Mouse (Mus musculus) forebrain, postnatal 0 days (tissue): ENCODE measurements around the gene Gdf15. TPM values are rescaled to one million over a fixed set of nuclear protein-coding genes. Genes with fewer than 3 reads are reported as not detected.

Source experiments
- ATAC-seq: fragments of 200-750 bp; cut with Nextera tagmentation; 2 replicates; pipeline ENCODE4 v1.8.0; 2017; ENCODE audit warnings: mild to moderate bottlenecking, moderate library complexity
- DNase-seq: peaks from one replicate; pipeline ENCODE4 v3.0.0-alpha.2; 2015
- H3K27ac ChIP-seq: fragments of 300-500 bp; sonication (generic); 2 replicates; pipeline ENCODE4 v1.5.1; 2014; ENCODE audit warnings: low read depth, mild to moderate bottlenecking, antibody characterized with exemption, low read length, moderate library complexity, mixed read lengths
- H3K27me3 ChIP-seq: fragments of 300-500 bp; sonication (generic); 2 replicates; pipeline ENCODE4 v1.6.1; 2014; ENCODE audit warnings: mild to moderate bottlenecking, low read length, mixed read lengths; ENCODE audit not compliant: insufficient read depth
- H3K36me3 ChIP-seq: fragments of 300-500 bp; sonication (generic); 2 replicates; pipeline ENCODE4 v1.6.1; 2014; ENCODE audit warnings: mild to moderate bottlenecking, moderate library complexity; ENCODE audit not compliant: insufficient read depth
- H3K4me1 ChIP-seq: fragments of 300-500 bp; sonication (generic); 2 replicates; pipeline ENCODE4 v1.6.1; 2014; ENCODE audit warnings: antibody characterized with exemption; ENCODE audit not compliant: insufficient read depth
- H3K4me2 ChIP-seq: fragments of 300-500 bp; sonication (generic); 2 replicates; pipeline ENCODE4 v1.6.1; 2014; ENCODE audit warnings: low read depth, mild to moderate bottlenecking, moderate library complexity
- H3K4me3 ChIP-seq: fragments of 300-500 bp; sonication (generic); 2 replicates; pipeline ENCODE4 v1.5.1; 2014; ENCODE audit warnings: low read depth, low read length, mixed read lengths
- H3K9ac ChIP-seq: fragments of 300-500 bp; sonication (generic); 2 replicates; pipeline ENCODE4 v1.6.1; 2014; ENCODE audit warnings: mild to moderate bottlenecking
- H3K9me3 ChIP-seq: fragments of 300-500 bp; sonication (generic); 2 replicates; pipeline ENCODE4 v1.6.1; 2016; ENCODE audit warnings: low read length
- CTCF ChIP-seq: sonication (generic); IDR thresholded peaks from 2 replicates; pipeline ENCODE4 v1.5.1; 2016; ENCODE audit warnings: antibody characterized with exemption, control low read depth, low read depth
- WGBS: fragments of 180-500 bp; shearing (Covaris S2); extraction: QIAGEN DNeasy Blood & Tissue Kit; methylation state at CpG from one replicate; pipeline ENCODE4 v1.1.7; 2014; 5-methylcytosine and 5-hydroxymethylcytosine counted together
- polyA plus RNA-seq: library from polyadenylated mRNA; unstranded; fragments of >200 nt; fragmentation: Nextera tagmentation; extraction: Ambion mirVana; gene quantifications from 2 replicates; pipeline ENCODE4 v1.2.1, GENCODE M21; 2015
- total RNA-seq: library from RNA; depleted of rRNA; stranded (reverse); fragments of >200 nt; gene quantifications from 2 replicates; pipeline ENCODE4 v1.2.3, GENCODE M21; 2014

The Gdf15 gene
- total and polyA plus RNA-seq, 2 experiments from 2014 or later, result 0.18 to 0.90 TPM

DNA sequence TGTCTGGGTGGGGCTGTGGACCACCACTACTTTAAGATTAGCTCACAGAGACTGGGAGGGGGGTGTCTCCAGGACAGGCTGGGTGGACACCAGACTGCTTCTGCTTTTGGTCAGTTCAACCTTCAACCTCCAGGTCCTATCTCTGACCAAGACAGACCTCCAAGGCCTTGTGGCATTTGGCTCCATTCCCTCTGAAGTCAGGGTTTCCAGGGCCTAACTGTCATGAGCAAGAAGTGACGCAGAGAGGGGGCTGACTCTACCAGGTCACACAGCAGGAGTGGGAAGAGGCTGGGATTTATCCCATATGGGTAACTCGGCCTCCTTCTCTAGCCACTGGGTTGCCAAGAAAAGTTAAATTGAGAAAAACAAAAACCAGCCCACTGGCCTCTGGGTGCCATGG, 25.5 kb upstream of the Gdf15 start:
- no peak for TF ChIP-seq CTCF
- ATAC-seq, result no peak
- no peak for DNase-seq
- peaks cover 3% of the 10 kb centered on the region; the same call in 1 of the 2 replicates for H3K4me1 ChIP-seq
- no peak overlapping the region for H3K27ac ChIP-seq
- no peaks in the 10 kb centered on the region for H3K27me3 ChIP-seq
- no peak overlapping the region for H3K4me2 ChIP-seq
- 0 out of 2 replicates have a peak, but pooled peaks cover 3% of the 10 kb centered on the region for H3K36me3 ChIP-seq
- 78% methylated on average over 2 of the region's 2 CpGs for WGBS
- no peak overlapping the region for H3K9ac ChIP-seq
- H3K4me3 ChIP-seq, result no peak overlapping the region
- H3K9me3 ChIP-seq, result no peaks in the 10 kb centered on the region

DNA sequence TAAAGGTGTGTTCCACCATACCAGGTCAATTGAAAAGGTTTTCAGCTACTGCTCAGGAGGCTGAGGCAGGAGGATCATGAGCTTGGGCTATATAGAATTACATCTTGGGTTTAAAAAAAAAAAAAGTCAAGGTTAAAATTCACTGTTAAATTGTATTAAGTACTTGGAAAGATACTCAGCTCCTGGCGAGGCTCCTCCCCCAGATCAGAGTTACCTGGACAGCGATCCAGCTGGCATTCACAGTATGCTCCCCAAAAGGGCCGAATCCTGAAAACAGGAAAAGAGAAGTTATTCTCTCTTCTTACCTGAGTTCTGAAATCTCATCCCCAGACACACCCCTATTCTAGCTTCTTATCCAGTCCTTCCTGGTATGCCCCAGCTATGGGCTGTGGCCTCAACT, 25.0 kb upstream of the Gdf15 start:
- Histone ChIP-seq H3K4me2 (no peak overlapping the region), H3K9me3 (no peaks in the 10 kb centered on the region), H3K4me3 (no peak overlapping the region), H3K27ac (no peak overlapping the region), H3K4me1 (peaks cover 3% of the 10 kb centered on the region; the same call in 1 of the 2 replicates), H3K9ac (no peak overlapping the region), H3K27me3 (no peaks in the 10 kb centered on the region), H3K36me3 (0 out of 2 replicates have a peak, but pooled peaks cover 6% of the 10 kb centered on the region)
- no peak for TF ChIP-seq CTCF
- no peak for ATAC-seq
- WGBS, result 99% methylated on average over 3 of the region's 3 CpGs
- DNase-seq, result no peak

- peak overlapping the region; percentile 10; the same call in 1 of the 2 replicates for H3K9ac ChIP-seq
- no peak overlapping the region for H3K4me2 ChIP-seq
- DNase-seq (no peak), ATAC-seq (peak; percentile 12; the same call in 1 of the 2 replicates)
- H3K9me3 ChIP-seq, result no peaks in the 10 kb centered on the region
- peak overlapping the region; percentile 42; the same call in 1 of the 2 replicates for H3K27ac ChIP-seq
- H3K36me3 ChIP-seq, result peaks cover 14% of the 10 kb centered on the region
- peaks cover 3% of the 10 kb centered on the region; the same call in 1 of the 2 replicates for H3K4me1 ChIP-seq
- H3K4me3 ChIP-seq, result no peak overlapping the region
- no peaks in the 10 kb centered on the region for H3K27me3 ChIP-seq
- 13% methylated on average over 13 of the region's 13 CpGs for WGBS
- no peak for TF ChIP-seq CTCF
These were observed 24.0 kb upstream of the Gdf15 start for GRCm38 (mm10) chr8:70656193-70656790.

- peaks cover 2% of the 10 kb centered on the region; the same call in 1 of the 2 replicates for H3K4me1 ChIP-seq
These were observed 23.2 kb upstream of the Gdf15 start for GRCm38 (mm10) chr8:70655469-70655868.

DNA sequence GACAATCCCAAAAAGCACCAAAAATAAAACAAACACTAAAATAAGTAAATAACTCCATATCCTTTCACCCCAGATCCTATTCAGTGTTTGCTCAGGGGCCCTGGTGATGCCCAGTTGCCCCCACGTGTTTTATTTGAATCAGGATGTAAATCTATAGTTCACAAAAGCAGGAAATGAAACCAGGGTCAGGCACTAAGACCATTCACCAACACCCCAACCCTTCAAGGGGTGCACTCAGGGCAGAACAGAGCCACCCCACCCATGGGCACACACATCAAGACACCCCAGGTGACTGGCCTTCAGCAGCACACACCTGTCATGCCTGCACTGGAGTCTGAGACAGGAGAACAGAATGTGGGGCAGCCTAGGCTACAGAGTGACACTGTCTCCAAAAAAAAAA, 21.9 kb upstream of the Gdf15 start:
- H3K4me1 ChIP-seq, result peaks cover 3% of the 10 kb centered on the region; the same call in 1 of the 2 replicates
- H3K27ac ChIP-seq, result no peak overlapping the region
- whole genome bisulfite sequencing, result 63% methylated on average over 1 of the region's 1 CpGs

More at GRCm38 (mm10) chr8:70655469-70655868, 23.2 kb upstream of the Gdf15 start:
- Histone ChIP-seq H3K9ac (no peak overlapping the region), H3K27me3 (no peaks in the 10 kb centered on the region), H3K4me2 (no peak overlapping the region), H3K9me3 (no peaks in the 10 kb centered on the region), H3K36me3 (peaks cover 20% of the 10 kb centered on the region), H3K27ac (no peak overlapping the region), H3K4me3 (no peak overlapping the region)
- TF ChIP-seq CTCF, result no peak
- ATAC-seq (no peak), DNase-seq (no peak)
- WGBS, result 23% methylated on average over 2 of the region's 2 CpGs

GRCm38 (mm10) chr8:70653226-70653625, 21.0 kb upstream of the Gdf15 start:
- no peak overlapping the region for H3K4me2 ChIP-seq
- WGBS, result 60% methylated on average over 2 of the region's 2 CpGs
- no peaks in the 10 kb centered on the region for H3K27me3 ChIP-seq
- H3K27ac ChIP-seq, result no peak overlapping the region
- H3K9me3 ChIP-seq, result no peaks in the 10 kb centered on the region
- no peak for ATAC-seq
- H3K4me3 ChIP-seq, result no peak overlapping the region
- TF ChIP-seq CTCF, result peak; percentile 64
- H3K4me1 ChIP-seq, result peaks cover 3% of the 10 kb centered on the region; the same call in 1 of the 2 replicates
- DNase-seq, result no peak
- H3K9ac ChIP-seq, result no peak overlapping the region
- peaks cover 25% of the 10 kb centered on the region for H3K36me3 ChIP-seq

More for the DNA sequence above, 21.9 kb upstream of the Gdf15 start:
- no peak overlapping the region for H3K4me2 ChIP-seq
- H3K4me3 ChIP-seq, result no peak overlapping the region
- H3K36me3 ChIP-seq, result peaks cover 25% of the 10 kb centered on the region
- no peak for TF ChIP-seq CTCF
- no peaks in the 10 kb centered on the region for H3K9me3 ChIP-seq
- ATAC-seq (no peak), DNase-seq (no peak)
- H3K9ac ChIP-seq, result no peak overlapping the region
- H3K27me3 ChIP-seq, result no peaks in the 10 kb centered on the region

DNA sequence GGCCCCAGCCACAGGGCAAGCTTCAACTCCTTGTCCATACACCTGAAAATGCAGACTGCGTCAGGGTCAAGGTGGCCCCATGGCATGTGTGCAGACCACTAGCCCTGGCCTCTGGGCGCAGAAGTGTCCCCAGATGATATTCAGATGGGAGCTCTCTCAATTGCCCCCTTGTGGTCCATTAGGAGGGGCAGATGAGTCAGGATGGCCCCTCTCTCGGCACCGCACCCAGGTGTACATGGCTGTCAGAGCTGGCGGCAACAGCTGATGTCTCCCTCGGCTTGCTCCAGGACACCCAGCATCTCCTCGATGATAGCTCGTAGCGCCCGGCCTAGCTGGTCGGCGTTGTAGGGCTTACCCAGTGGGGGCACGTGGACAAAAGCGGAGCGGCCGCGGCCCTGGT, 18.1 kb upstream of the Gdf15 start:
- no peaks in the 10 kb centered on the region for H3K27me3 ChIP-seq
- 94% methylated on average over 17 of the region's 17 CpGs for WGBS
- peaks cover 3% of the 10 kb centered on the region; the same call in 1 of the 2 replicates for H3K4me1 ChIP-seq
- DNase-seq, result no peak
- no peak for ATAC-seq
- H3K4me3 ChIP-seq, result no peak overlapping the region
- TF ChIP-seq CTCF, result no peak
- H3K9ac ChIP-seq, result no peak overlapping the region
- no peak overlapping the region for H3K4me2 ChIP-seq
- peaks cover 22% of the 10 kb centered on the region for H3K36me3 ChIP-seq
- no peak overlapping the region for H3K27ac ChIP-seq
- no peaks in the 10 kb centered on the region for H3K9me3 ChIP-seq
